Mouse (Mus musculus) midbrain, embryonic 12.5 days (tissue): ENCODE data around the gene Wbp1. TPM values are rescaled to one million over a fixed set of nuclear protein-coding genes. Genes with fewer than 3 reads are reported as not detected.
A peak's percentile ranks its signal among the peaks of the same experiment; 100 is the strongest.

Experiments used
- ATAC-seq: fragments of 200-750 bp; cut with Nextera tagmentation; 2 replicates; pipeline ENCODE4 v1.8.0; 2017; ENCODE audit warnings: low read depth, moderate TSS enrichment, moderate library complexity; ENCODE audit not compliant: low FRiP score
- H3K27ac ChIP-seq: fragments of 300-500 bp; sonication (generic); replicated peaks from 2 replicates; pipeline ENCODE4 v1.5.1; 2016; ENCODE audit warnings: mild to moderate bottlenecking
- H3K27me3 ChIP-seq: fragments of 300-500 bp; sonication (generic); 2 replicates; pipeline ENCODE4 v1.6.1; 2016; ENCODE audit warnings: mild to moderate bottlenecking
- H3K36me3 ChIP-seq: fragments of 300-500 bp; sonication (generic); 2 replicates; pipeline ENCODE4 v1.6.1; 2016
- H3K4me1 ChIP-seq: fragments of 300-500 bp; sonication (generic); 2 replicates; pipeline ENCODE4 v1.6.1; 2016
- H3K4me2 ChIP-seq: fragments of 300-500 bp; sonication (generic); replicated peaks from 2 replicates; pipeline ENCODE4 v1.6.1; 2016; ENCODE audit warnings: mild to moderate bottlenecking, moderate library complexity
- H3K4me3 ChIP-seq: fragments of 300-500 bp; sonication (generic); 2 replicates; pipeline ENCODE4 v1.5.1; 2016; ENCODE audit warnings: mild to moderate bottlenecking
- H3K9ac ChIP-seq: fragments of 300-500 bp; sonication (generic); replicated peaks from 2 replicates; pipeline ENCODE4 v1.6.1; 2016; ENCODE audit warnings: mild to moderate bottlenecking, moderate library complexity
- H3K9me3 ChIP-seq: fragments of 300-500 bp; sonication (generic); 2 replicates; pipeline ENCODE4 v1.6.1; 2016; ENCODE audit warnings: mild to moderate bottlenecking
- WGBS: fragments of 180-500 bp; shearing (Covaris S2); methylation state at CpG from one replicate; pipeline ENCODE4 v1.1.7; 2016; 5-methylcytosine and 5-hydroxymethylcytosine counted together
- polyA plus RNA-seq: library from polyadenylated mRNA; unstranded; fragments of >200 nt; fragmentation: Nextera tagmentation; extraction: Ambion mirVana; gene quantifications from 2 replicates; pipeline ENCODE4 v1.2.1, GENCODE M21; 2016

Wbp1 gene
- polyA plus RNA-seq, 1 experiment from 2014 or later = 223 TPM

DNA sequence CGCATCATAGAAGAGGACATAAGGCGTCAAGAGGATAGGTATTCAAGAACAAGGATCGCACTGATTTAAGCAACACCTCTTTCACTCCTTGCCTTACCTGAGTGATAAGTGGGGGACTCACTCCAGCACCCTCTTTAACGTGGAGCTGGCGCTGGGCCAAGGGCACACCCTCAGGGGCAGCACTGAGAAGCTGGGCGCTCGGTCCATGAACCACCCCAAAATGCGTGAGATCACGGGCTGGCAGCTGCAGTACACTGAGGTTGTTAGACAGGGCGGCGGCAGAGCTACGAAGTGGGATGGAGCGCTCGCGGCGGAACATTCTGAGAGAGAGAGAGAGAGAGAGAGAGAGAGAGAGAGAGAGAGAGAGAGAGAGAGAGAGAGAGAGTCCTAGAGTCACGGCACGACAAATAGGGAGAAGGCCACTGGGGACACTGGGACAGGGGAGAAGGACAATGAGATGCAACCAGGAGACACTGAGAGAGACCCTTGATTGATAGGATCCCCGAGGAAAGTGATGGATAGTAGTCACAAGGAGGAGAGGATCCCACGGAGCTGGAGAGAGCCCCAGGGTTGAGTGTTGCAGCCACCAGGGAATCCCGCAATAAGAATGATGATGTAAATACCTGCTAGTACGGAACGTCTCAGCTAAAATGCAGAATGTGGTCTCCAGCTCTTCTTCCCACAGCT is 34.3 kb upstream of the Wbp1 start:
- H3K27me3 ChIP-seq = peaks cover 13% of the 10 kb centered on the region
- peak overlapping the region; percentile 78 for H3K4me2 ChIP-seq
- H3K9me3 ChIP-seq = no peaks in the 10 kb centered on the region
- H3K36me3 ChIP-seq = peaks cover 25% of the 10 kb centered on the region
- H3K27ac ChIP-seq = 0 out of 2 replicates have a peak overlapping the region, but pooled peaks have one; percentile 12
- H3K9ac ChIP-seq = peak overlapping the region; percentile 66
- 7% methylated on average over 23 of the region's 23 CpGs for WGBS
- H3K4me1 ChIP-seq = peaks cover 34% of the 10 kb centered on the region
- ATAC-seq = peak; percentile 57
- H3K4me3 ChIP-seq = peak overlapping the region; percentile 56

DNA sequence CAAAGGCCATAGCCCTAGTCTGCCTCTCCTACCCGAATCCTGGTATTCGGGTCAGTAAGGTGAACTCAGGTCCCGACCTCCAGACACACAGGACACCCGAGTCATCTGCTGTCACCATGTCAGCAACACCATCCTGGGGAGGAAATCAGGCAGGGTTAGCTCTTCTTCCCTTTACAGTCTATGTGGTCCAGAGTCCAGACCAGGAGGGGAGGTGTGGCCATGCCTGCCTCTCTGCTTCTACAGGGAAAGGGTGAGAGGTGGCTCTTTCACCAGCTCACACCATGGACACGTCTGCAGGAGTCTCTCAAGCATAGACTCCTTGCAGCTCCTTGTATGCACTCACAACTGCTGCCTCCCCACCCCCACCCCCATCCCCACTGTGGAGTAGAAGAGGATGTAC is 32.1 kb upstream of the Wbp1 start:
- Histone ChIP-seq H3K4me2 (no peak overlapping the region), H3K27ac (no peak overlapping the region), H3K9ac (no peak overlapping the region), H3K36me3 (peaks cover 42% of the 10 kb centered on the region), H3K27me3 (peaks cover 3% of the 10 kb centered on the region; the same call in 1 of the 2 replicates), H3K4me3 (no peak overlapping the region), H3K4me1 (peaks cover 34% of the 10 kb centered on the region), H3K9me3 (no peaks in the 10 kb centered on the region)
- no peak for ATAC-seq
- WGBS = 87% methylated on average over 5 of the region's 5 CpGs

DNA sequence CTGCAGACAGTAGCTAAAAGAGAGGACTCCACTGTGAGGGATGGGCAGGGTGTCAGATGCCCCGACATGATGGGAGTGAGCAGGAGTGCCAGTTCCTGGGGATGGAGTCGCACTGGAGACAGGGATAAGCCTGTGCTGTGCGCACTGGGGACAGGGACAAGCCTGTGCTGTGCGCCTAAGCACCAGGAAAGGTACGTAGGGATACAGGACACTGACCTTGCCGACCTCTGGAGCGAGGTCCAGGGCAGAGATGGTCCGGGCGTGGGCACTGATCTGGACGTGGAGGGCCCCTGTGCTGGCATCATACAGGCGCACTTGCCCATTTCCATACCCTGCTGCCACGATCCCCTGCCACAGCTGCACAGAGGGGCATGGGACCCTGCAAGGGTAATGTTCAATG is 31.7 kb upstream of the Wbp1 start:
- peaks cover 45% of the 10 kb centered on the region for H3K36me3 ChIP-seq
- H3K27ac ChIP-seq = no peak overlapping the region
- no peak overlapping the region for H3K4me3 ChIP-seq
- H3K9ac ChIP-seq = no peak overlapping the region
- H3K4me1 ChIP-seq = peaks cover 34% of the 10 kb centered on the region
- peaks cover 3% of the 10 kb centered on the region; the same call in 1 of the 2 replicates for H3K27me3 ChIP-seq
- no peaks in the 10 kb centered on the region for H3K9me3 ChIP-seq
- ATAC-seq = no peak
- no peak overlapping the region for H3K4me2 ChIP-seq
- 87% methylated on average over 12 of the region's 12 CpGs for WGBS

DNA sequence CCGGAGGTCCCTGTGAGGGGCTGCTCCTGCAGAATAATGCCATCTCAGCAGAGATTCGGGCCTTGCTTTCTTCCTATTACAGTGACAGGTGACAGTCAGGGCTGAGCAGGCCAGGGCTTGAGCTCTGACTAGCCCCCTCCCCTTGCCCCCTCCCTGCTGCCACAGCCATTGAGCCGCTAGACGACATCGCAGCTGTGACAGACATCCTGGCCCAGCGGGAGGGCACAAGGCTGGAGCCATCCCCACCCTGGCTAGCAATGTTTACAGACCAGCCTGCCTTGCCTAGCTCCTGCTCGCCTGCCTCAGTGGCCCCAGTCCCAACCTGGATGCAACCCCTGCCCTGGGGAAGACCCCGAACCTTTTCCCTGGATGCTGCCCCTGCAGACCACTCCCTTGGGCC is 30.4 kb upstream of the Wbp1 start:
- H3K9ac ChIP-seq = 0 out of 2 replicates have a peak overlapping the region, but pooled peaks have one; percentile 11
- ATAC-seq = no peak
- no peak overlapping the region for H3K4me3 ChIP-seq
- no peak overlapping the region for H3K4me2 ChIP-seq
- H3K36me3 ChIP-seq = peaks cover 53% of the 10 kb centered on the region
- H3K27ac ChIP-seq = no peak overlapping the region
- no peaks in the 10 kb centered on the region for H3K9me3 ChIP-seq
- 24% methylated on average over 8 of the region's 8 CpGs for WGBS
- H3K4me1 ChIP-seq = peaks cover 34% of the 10 kb centered on the region
- no peaks in the 10 kb centered on the region for H3K27me3 ChIP-seq

DNA sequence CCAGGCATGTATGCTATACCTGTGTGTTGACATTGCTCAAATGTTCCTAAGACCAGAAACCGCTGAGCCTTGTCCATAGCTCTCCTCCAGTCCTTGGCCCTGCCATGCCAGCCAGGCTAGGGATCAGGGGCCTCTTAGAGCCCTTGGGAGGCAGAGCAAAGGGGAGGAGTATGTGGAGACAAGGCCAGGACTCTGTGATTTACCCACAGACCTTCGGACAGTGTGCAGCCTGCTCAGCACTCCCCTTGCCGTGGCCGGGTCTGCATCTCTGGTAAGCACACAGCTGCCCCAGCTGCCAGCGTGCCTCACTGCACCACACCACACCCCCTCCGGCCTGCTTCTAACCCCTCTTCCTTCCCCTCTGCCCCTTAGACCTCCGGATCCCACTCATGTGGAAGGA is 25.9 kb upstream of the Wbp1 start:
- H3K36me3 ChIP-seq = peaks cover 37% of the 10 kb centered on the region
- no peak overlapping the region for H3K27ac ChIP-seq
- no peak overlapping the region for H3K4me2 ChIP-seq
- ATAC-seq = no peak
- no peaks in the 10 kb centered on the region for H3K9me3 ChIP-seq
- H3K4me1 ChIP-seq = peaks cover 13% of the 10 kb centered on the region
- H3K27me3 ChIP-seq = peaks cover 6% of the 10 kb centered on the region; the same call in 1 of the 2 replicates
- no peak overlapping the region for H3K9ac ChIP-seq
- no peak overlapping the region for H3K4me3 ChIP-seq
- 60% methylated on average over 7 of the region's 7 CpGs for WGBS

DNA sequence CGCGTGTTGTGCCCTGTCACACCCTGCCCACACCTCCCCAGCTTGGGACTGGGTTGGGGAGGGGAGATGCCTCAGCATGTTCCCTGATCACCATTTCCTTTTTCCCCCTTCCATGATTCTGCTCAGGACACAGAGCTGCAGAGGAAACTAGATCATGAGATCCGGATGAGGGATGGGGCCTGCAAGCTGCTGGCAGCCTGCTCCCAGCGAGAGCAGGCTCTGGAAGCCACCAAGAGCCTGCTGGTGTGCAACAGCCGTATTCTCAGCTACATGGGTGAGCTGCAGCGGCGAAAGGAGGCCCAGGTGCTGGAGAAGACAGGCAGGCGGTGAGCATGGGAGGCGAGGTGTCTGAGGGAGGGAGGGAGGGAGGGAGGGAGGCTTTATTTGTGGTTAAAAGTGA is 24.4 kb upstream of the Wbp1 start:
- peaks cover 28% of the 10 kb centered on the region for H3K36me3 ChIP-seq
- H3K4me1 ChIP-seq = peaks cover 12% of the 10 kb centered on the region
- peaks cover 21% of the 10 kb centered on the region for H3K27me3 ChIP-seq
- no peak overlapping the region for H3K4me3 ChIP-seq
- no peak overlapping the region for H3K27ac ChIP-seq
- H3K4me2 ChIP-seq = no peak overlapping the region
- no peaks in the 10 kb centered on the region for H3K9me3 ChIP-seq
- no peak overlapping the region for H3K9ac ChIP-seq
- ATAC-seq = no peak
- WGBS = 73% methylated on average over 9 of the region's 9 CpGs

DNA sequence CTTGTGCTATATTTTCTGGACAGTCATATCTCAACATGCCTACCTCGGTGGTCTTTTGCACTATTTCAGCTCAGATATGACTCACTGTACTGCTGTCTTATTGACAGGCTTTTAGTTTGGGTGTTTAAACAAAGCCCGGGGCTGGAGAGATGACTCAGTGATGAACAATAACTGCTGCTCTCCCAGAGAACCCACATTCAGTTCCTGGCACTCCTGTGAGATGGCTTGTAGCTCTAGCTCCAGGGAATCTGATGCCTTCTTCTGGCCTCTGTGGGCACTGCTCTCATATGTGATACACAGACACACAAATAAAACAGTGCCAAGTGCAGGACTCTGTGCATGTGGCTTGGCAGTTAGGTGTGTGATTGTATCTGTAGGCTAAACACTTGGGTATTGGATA is 23.9 kb upstream of the Wbp1 start:
- ATAC-seq = no peak
- H3K9me3 ChIP-seq = no peaks in the 10 kb centered on the region
- H3K4me1 ChIP-seq = peaks cover 12% of the 10 kb centered on the region
- H3K4me3 ChIP-seq = no peak overlapping the region
- H3K9ac ChIP-seq = no peak overlapping the region
- no peak overlapping the region for H3K4me2 ChIP-seq
- no peak overlapping the region for H3K27ac ChIP-seq
- H3K36me3 ChIP-seq = peaks cover 27% of the 10 kb centered on the region
- peaks cover 23% of the 10 kb centered on the region for H3K27me3 ChIP-seq
- 90% methylated on average over 2 of the region's 2 CpGs for WGBS

DNA sequence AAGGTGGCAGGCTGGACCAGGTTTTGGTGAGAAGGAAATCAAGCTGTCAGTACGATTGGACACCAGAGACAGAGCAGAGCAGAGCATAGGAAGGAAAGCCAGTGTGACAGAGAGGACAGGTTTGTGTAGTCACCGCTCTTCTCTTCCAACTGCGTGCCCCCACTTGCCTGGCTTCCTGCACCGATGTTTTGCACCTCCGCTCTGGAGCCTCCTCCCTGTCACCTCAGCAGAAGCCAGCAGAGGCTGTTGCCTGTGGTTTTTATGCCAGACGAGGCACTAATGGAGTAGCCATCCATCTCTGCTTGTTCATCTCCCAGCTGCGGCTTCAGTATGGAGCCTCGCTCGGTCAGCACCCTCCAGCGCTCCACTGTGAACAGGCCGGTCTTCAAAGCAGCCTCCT is 21.5 kb upstream of the Wbp1 start:
- WGBS = 40% methylated on average over 11 of the region's 11 CpGs
- no peak for ATAC-seq
- no peak overlapping the region for H3K4me3 ChIP-seq
- peak overlapping the region; percentile 70; the same call in 1 of the 2 replicates for H3K9ac ChIP-seq
- no peak overlapping the region for H3K27ac ChIP-seq
- peak overlapping the region; percentile 63; the same call in 1 of the 2 replicates for H3K4me2 ChIP-seq
- H3K4me1 ChIP-seq = peaks cover 27% of the 10 kb centered on the region
- no peaks in the 10 kb centered on the region for H3K9me3 ChIP-seq
- peaks cover 6% of the 10 kb centered on the region; the same call in 1 of the 2 replicates for H3K36me3 ChIP-seq
- peaks cover 23% of the 10 kb centered on the region for H3K27me3 ChIP-seq

DNA sequence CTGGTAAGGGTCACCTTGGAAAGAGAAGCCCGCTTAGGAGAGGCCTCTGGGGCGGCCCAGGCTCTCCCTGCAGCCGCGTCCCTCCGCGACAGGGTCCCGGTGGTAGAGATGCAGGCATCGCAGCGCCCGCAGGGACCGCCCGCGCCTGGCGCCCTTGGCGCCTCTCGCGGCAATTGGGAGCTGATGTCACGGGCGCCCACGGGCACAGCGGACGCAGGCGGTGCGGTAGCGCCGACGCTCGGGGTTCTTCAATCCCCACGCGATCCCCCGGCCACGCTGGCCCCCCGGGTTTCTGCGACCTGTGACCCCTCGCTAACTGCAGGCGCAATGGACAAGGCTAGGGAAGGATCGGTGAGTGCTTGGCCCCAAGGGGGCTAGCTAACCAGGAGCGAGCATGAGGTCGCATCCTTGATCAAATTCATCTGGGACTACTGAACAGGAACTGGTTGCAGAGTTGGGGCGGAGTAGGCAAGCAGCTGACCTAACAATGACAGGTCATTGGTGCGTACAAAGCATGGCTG is 20.9 kb upstream of the Wbp1 start:
- peak overlapping the region; percentile 37 for H3K4me3 ChIP-seq
- no peak for ATAC-seq
- H3K4me2 ChIP-seq = peak overlapping the region; percentile 63
- H3K4me1 ChIP-seq = peaks cover 33% of the 10 kb centered on the region
- H3K27me3 ChIP-seq = peaks cover 23% of the 10 kb centered on the region
- H3K27ac ChIP-seq = no peak overlapping the region
- H3K9ac ChIP-seq = peak overlapping the region; percentile 70
- 2% methylated on average over 39 of the region's 41 CpGs for WGBS
- H3K9me3 ChIP-seq = no peaks in the 10 kb centered on the region
- peaks cover under 1% of the 10 kb centered on the region; the same call in 1 of the 2 replicates for H3K36me3 ChIP-seq

DNA sequence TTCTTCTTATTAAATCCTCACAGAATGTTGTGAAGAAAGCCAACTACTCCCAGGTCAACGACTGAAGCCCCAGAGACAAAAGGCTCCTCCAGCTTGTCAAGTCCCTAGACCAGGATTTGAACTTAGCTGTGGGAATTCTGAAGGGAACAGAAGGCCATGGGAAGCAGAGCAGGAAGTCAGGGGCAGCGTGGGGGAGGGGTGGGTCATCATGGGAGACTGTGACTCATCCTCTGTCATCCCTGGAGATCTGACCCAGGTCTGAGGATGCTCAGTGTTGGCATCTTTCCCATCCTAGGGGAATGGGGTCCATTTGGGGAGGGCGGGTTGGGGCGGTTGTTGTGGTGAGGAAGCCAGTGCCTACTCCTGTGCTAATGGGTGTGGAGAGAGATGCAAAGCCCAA is 20.3 kb upstream of the Wbp1 start:
- no peak for ATAC-seq
- H3K9ac ChIP-seq = peak overlapping the region; percentile 70
- no peak overlapping the region for H3K4me3 ChIP-seq
- no peak overlapping the region for H3K27ac ChIP-seq
- H3K4me1 ChIP-seq = peaks cover 39% of the 10 kb centered on the region
- peak overlapping the region; percentile 63 for H3K4me2 ChIP-seq
- 25% methylated on average over 4 of the region's 4 CpGs for WGBS
- H3K27me3 ChIP-seq = peaks cover 23% of the 10 kb centered on the region
- no peaks in the 10 kb centered on the region for H3K36me3 ChIP-seq
- no peaks in the 10 kb centered on the region for H3K9me3 ChIP-seq

DNA sequence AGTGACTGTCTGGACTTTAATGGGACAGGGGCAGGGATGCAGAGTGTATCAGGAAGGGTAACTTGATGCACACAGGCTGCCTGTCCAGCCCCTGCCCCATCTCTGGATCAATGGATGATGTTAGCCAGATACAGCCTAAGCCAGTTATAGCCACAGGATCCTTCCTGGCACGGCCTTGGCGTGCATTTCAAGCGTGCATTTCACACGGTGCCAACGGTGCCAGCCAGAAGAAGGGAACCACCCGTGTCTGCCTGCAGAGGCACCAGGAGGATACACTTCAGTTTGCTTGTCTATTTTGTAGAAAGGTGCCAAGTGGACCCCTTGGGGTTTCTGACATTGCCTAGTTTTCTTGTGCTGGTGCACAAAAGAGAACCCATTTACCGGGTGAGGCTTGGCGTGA is 18.7 kb upstream of the Wbp1 start:
- Histone ChIP-seq H3K4me3 (no peak overlapping the region), H3K9me3 (no peaks in the 10 kb centered on the region), H3K9ac (no peak overlapping the region), H3K27ac (no peak overlapping the region), H3K27me3 (peaks cover 38% of the 10 kb centered on the region), H3K4me1 (peaks cover 52% of the 10 kb centered on the region), H3K36me3 (no peaks in the 10 kb centered on the region), H3K4me2 (no peak overlapping the region)
- 96% methylated on average over 8 of the region's 8 CpGs for WGBS
- no peak for ATAC-seq

DNA sequence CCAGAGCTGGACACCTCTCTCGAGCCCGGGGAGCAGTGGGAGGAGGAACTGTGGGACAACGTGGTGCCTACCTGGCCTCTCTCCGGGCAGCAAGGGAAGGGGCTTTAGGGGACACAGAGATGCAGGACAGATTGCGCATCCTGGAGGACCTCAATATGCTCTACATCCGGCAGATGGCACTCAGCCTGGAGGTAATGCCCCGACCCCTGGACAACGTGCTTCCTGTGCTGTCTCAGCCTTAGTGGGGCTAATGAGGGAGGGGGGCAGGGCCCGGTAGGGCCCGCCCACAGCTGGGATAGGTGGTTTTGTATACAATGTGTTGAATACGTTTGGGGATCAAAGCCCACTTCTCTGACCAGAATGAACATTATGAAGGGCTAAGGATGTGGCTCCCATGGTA is 16.7 kb upstream of the Wbp1 start:
- Histone ChIP-seq H3K9me3 (no peaks in the 10 kb centered on the region), H3K36me3 (no peaks in the 10 kb centered on the region), H3K4me3 (peak overlapping the region; percentile 55), H3K4me1 (peaks cover 52% of the 10 kb centered on the region), H3K27me3 (peaks cover 48% of the 10 kb centered on the region), H3K9ac (peak overlapping the region; percentile 85), H3K27ac (peak overlapping the region; percentile 97), H3K4me2 (peak overlapping the region; percentile 78)
- WGBS = 0% methylated on average over 11 of the region's 11 CpGs
- peak; percentile 38 for ATAC-seq
